Mouse (Mus musculus) spleen, adult 2 months (tissue): ENCODE data around the gene Atp2a3.

Experiments
- CTCF ChIP-seq: fragments of 200-500 bp; IDR thresholded peaks from 2 replicates; pipeline ENCODE4 v1.5.1; 2011; ENCODE audit warnings: mild to moderate bottlenecking, inconsistent platforms; ENCODE audit not compliant: insufficient read depth, insufficient read length, insufficient replicate concordance; ENCODE audit errors: extremely low read depth
- POLR2A ChIP-seq: fragments of 200-500 bp; IDR thresholded peaks from 2 replicates; pipeline ENCODE4 v1.6.1; 2011; ENCODE audit warnings: low read depth, low read length, inconsistent platforms

DNA sequence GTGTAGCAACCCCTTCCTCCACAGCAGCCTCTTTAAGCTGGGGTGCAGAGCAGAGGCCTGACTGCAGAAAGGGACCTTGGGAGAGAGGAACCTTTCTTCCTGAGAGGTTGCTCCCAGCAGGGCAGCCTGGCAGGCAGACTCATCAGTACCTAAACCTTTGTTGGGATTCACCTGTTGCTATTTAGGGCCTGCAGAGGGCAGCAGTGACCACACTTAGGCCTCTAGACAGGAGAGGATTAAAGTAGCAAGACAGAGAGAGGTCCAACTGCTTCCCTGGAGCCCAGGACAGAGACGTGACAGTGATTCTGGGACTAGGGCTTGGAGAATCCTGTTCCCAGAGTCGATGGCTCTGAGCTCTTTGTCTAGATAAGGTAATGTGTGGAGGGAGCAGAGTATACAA lies 45.4 kb downstream of the Atp2a3 start:
- no peak for TF ChIP-seq POLR2A
- TF ChIP-seq CTCF: peak; percentile 94; the same call in 1 of the 2 replicates
